Mouse (Mus musculus) myocyte (in vitro differentiated cells): ENCODE data around the gene Kif24. TPM values are rescaled to one million over a fixed set of nuclear protein-coding genes. Genes with fewer than 3 reads are reported as not detected.

Source experiments
- H3K27me3 ChIP-seq: one replicate; pipeline ENCODE4 v1.6.1; 2011; ENCODE audit not compliant: control insufficient read depth, insufficient read depth, insufficient read length
- H3K36me3 ChIP-seq: one replicate; pipeline ENCODE4 v1.6.1; 2011; ENCODE audit not compliant: control insufficient read depth, insufficient read depth
- H3K4me2 ChIP-seq: one replicate; pipeline ENCODE4 v1.6.1; 2011; ENCODE audit warnings: low read depth, control low read depth
- H3K4me3 ChIP-seq: one replicate; pipeline ENCODE4 v1.5.1; 2011; ENCODE audit warnings: mild to moderate bottlenecking, control low read depth, moderate library complexity
- H3K79me2 ChIP-seq: one replicate; pipeline ENCODE4 v1.6.1; 2011; ENCODE audit not compliant: control insufficient read depth, insufficient read depth
- H3ac ChIP-seq: one replicate; pipeline ENCODE4 v1.6.1; 2011; ENCODE audit not compliant: control insufficient read depth, insufficient read length
- CEBPB ChIP-seq: IDR thresholded peaks from 2 replicates; pipeline ENCODE4 v1.6.1; 2011; ENCODE audit warnings: mild to moderate bottlenecking, moderate library complexity; ENCODE audit not compliant: poor library complexity, insufficient read depth, severe bottlenecking
- E2F4 ChIP-seq: IDR thresholded peaks from one replicate; pipeline ENCODE4 v1.6.1; 2011; ENCODE audit warnings: mild to moderate bottlenecking, control low read depth, moderate library complexity; ENCODE audit not compliant: insufficient read depth
- MAX ChIP-seq: IDR thresholded peaks from one replicate; pipeline ENCODE4 v1.6.1; 2011; ENCODE audit warnings: low read depth, mild to moderate bottlenecking, control low read depth
- MYOD1 ChIP-seq, 3 experiments: IDR thresholded peaks; one replicate each; pipeline ENCODE4 v1.6.1; 2011; ENCODE audit warnings: control low read depth in 2 of 3, low read depth in 2 of 3, mild to moderate bottlenecking in 2 of 3, moderate library complexity in 1 of 3; ENCODE audit not compliant: insufficient read length in 2 of 3, control insufficient read depth in 1 of 3
- MYOG ChIP-seq, 3 experiments: IDR thresholded peaks; one replicate each; pipeline ENCODE4 v1.6.1; 2011; ENCODE audit warnings: control low read depth in 2 of 3, low read depth in 2 of 3, mild to moderate bottlenecking in 2 of 3; ENCODE audit not compliant: insufficient read length in 2 of 3, control insufficient read depth in 1 of 3, insufficient read depth in 1 of 3
- POLR2A ChIP-seq: IDR thresholded peaks from one replicate; pipeline ENCODE4 v1.6.1; 2011; ENCODE audit warnings: low read depth, mild to moderate bottlenecking, control low read depth, moderate library complexity; ENCODE audit not compliant: insufficient read length
- POLR2AphosphoS2 ChIP-seq: IDR thresholded peaks from one replicate; pipeline ENCODE4 v1.6.1; 2011; ENCODE audit warnings: low read depth, control low read depth; ENCODE audit not compliant: insufficient read length
- REST ChIP-seq: IDR thresholded peaks from one replicate; pipeline ENCODE4 v1.6.1; 2011; ENCODE audit warnings: mild to moderate bottlenecking, control low read depth, moderate library complexity; ENCODE audit not compliant: insufficient read depth, insufficient read length
- SRF ChIP-seq: IDR thresholded peaks from one replicate; pipeline ENCODE4 v1.6.1; 2011; ENCODE audit warnings: low read depth; ENCODE audit not compliant: control insufficient read depth, insufficient read length
- TCF12 ChIP-seq: IDR thresholded peaks from one replicate; pipeline ENCODE4 v1.6.1; 2011; ENCODE audit warnings: mild to moderate bottlenecking, control low read depth; ENCODE audit not compliant: poor library complexity, insufficient read depth, severe bottlenecking
- TCF3 ChIP-seq: IDR thresholded peaks from one replicate; pipeline ENCODE4 v1.6.1; 2011; ENCODE audit warnings: low read depth, control low read depth; ENCODE audit not compliant: insufficient read length
- USF1 ChIP-seq: IDR thresholded peaks from one replicate; pipeline ENCODE4 v1.6.1; 2011; ENCODE audit warnings: low read depth, mild to moderate bottlenecking, control low read depth, moderate library complexity
- polyA plus RNA-seq: library from polyadenylated mRNA; unstranded; fragments of >200 nt; fragmentation: generic; extraction: Trizol; gene quantifications from one replicate; pipeline ENCODE4 v1.2.1, GENCODE M21; 2012; ENCODE audit warnings: missing spikeins

The Kif24 gene
- polyA plus RNA-seq, 1 experiment: 7.2 TPM

DNA sequence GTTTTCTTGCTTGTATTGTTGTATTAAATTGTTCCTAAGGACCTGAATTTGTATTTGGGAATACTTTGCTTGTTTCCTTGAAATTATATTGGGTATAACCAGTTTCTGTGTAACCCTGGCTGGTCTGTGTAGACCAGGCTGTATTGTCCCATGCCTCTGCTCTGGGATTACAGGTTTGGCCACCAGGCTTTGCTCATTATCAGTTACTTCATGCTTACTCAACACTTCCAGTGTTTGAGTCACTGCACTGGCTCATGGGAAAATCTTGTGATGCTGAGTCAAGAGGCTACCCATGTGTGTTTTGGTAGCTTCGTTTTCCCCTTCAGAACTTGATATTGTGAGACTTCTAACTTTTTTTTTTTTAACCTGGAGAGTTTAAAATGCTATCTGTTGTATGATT lies 111.4 kb downstream of the Kif24 start:
- no peak overlapping the region for H3K4me2 ChIP-seq
- peak; percentile 64; the same call in 1 of the 2 replicates for TF ChIP-seq CEBPB
- no peak for TF ChIP-seq E2F4
- H3K27me3 ChIP-seq: no peaks in the 10 kb centered on the region
- no peak overlapping the region for H3ac ChIP-seq
- H3K79me2 ChIP-seq: peaks cover 91% of the 10 kb centered on the region
- H3K4me3 ChIP-seq: no peak overlapping the region
- H3K36me3 ChIP-seq: peaks cover 10% of the 10 kb centered on the region

DNA sequence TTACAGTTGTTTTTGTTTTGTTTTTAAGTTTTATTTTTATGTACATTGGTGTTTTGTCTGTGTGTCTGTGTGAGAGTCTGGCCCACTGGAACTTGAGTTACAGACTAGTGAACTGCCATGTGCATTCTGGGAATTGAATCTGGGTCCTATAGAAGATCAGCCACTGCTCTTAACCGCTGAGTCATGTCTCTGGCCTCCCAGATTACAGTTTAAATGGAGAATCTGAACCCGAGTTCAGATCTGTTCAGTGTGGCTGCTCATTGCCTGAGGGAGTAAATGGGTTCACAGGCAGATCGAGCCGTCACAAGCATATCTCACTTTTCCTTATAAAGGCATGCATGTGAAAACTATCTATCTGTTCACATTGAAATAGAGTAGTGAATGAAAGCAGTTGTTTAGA lies 111.9 kb downstream of the Kif24 start:
- no peak overlapping the region for H3K4me3 ChIP-seq
- no peak overlapping the region for H3K4me2 ChIP-seq
- TF ChIP-seq CEBPB (no peak), USF1 (no peak), REST (no peak), MYOD1 (IDR thresholded peaks at IDR 0.05; ENCODE audit: control insufficient read depth in 1 of 3, insufficient read length in 2 of 3, low read depth in 2 of 3) (no peak), MAX (no peak), TCF12 (no peak), E2F4 (no peak), TCF3 (no peak), POLR2AphosphoS2 (no peak), MYOG (IDR thresholded peaks at IDR 0.05; ENCODE audit: control insufficient read depth in 1 of 3, insufficient read depth in 1 of 3, insufficient read length in 2 of 3, low read depth in 2 of 3) (no peak), SRF (no peak), POLR2A (no peak)

DNA sequence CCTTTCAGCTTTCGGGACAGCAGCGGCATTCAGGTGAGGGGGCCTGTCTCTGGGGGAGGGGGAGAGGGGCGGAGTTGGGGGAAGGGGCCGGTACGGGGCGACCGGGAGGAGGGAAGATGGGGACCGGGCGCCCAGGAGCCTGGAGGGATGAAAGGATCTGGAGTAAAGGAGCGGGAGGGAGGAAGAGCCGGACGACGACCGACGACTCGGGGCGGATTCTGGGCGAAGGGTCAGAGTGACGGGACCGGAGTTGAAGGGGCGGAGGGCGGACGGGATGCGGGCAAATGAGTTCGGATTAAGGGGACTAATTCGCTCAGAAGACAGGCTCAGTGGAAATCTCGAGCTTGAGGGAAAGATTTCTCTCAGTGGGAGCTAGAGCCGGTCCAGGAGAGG lies 115.5 kb downstream of the Kif24 start:
- TF ChIP-seq MAX (no peak), MYOD1 (IDR thresholded peaks at IDR 0.05; ENCODE audit: control insufficient read depth in 1 of 3, insufficient read length in 2 of 3, low read depth in 2 of 3) (no peak), TCF12 (no peak), REST (no peak), CEBPB (no peak), TCF3 (no peak), POLR2AphosphoS2 (no peak), SRF (no peak), E2F4 (no peak), POLR2A (no peak)
- H3K27me3 ChIP-seq: no peaks in the 10 kb centered on the region

More for the DNA sequence above, 111.9 kb downstream of the Kif24 start:
- Histone ChIP-seq H3K79me2 (peaks cover 86% of the 10 kb centered on the region), H3ac (no peak overlapping the region), H3K36me3 (peaks cover 10% of the 10 kb centered on the region), H3K27me3 (no peaks in the 10 kb centered on the region)

GRCm38 (mm10) chr4:41348584-41349198 lies 116.0 kb downstream of the Kif24 start, which contains the start of gene Ubap1:
Gene Ubap1, plus strand, starts transcription at chr4:41348996.
- H3ac ChIP-seq: peak within 1 kb of the TSS; percentile 86
- TF ChIP-seq POLR2AphosphoS2: peak; percentile 98
- no peak for TF ChIP-seq CEBPB
- TF ChIP-seq REST: no peak
- TF ChIP-seq MYOG (IDR thresholded peaks at IDR 0.05; ENCODE audit: control insufficient read depth in 1 of 3, insufficient read depth in 1 of 3, insufficient read length in 2 of 3, low read depth in 2 of 3): no peak
- TF ChIP-seq E2F4: no peak
- peak; percentile 47 for TF ChIP-seq SRF
- peak; percentile 98 for TF ChIP-seq POLR2A
- peaks cover 46% of the 10 kb centered on the region for H3K79me2 ChIP-seq
- peak within 1 kb of the TSS; percentile 97 for H3K4me2 ChIP-seq
- H3K27me3 ChIP-seq: no peaks in the 10 kb centered on the region
- H3K36me3 ChIP-seq: no peaks in the 10 kb centered on the region
- peak within 1 kb of the TSS; percentile 86 for H3K4me3 ChIP-seq

More for the DNA sequence above, 115.5 kb downstream of the Kif24 start:
- H3K4me3 ChIP-seq: peak overlapping the region; percentile 86
- no peaks in the 10 kb centered on the region for H3K36me3 ChIP-seq
- peaks cover 51% of the 10 kb centered on the region for H3K79me2 ChIP-seq
- peak overlapping the region; percentile 94 for H3K4me2 ChIP-seq
- H3ac ChIP-seq: peak overlapping the region; percentile 86

GRCm38 (mm10) chr4:41347839-41348238 lies 116.8 kb downstream of the Kif24 start:
- no peak for TF ChIP-seq SRF
- Histone ChIP-seq H3K4me2 (peak overlapping the region; percentile 97), H3K4me3 (peak overlapping the region; percentile 86), H3ac (no peak overlapping the region), H3K79me2 (peaks cover 37% of the 10 kb centered on the region), H3K36me3 (no peaks in the 10 kb centered on the region), H3K27me3 (no peaks in the 10 kb centered on the region)

GRCm38 (mm10) chr4:41346011-41346410 lies 118.7 kb downstream of the Kif24 start:
- Histone ChIP-seq H3K79me2 (peaks cover 19% of the 10 kb centered on the region), H3K36me3 (no peaks in the 10 kb centered on the region), H3ac (no peak overlapping the region), H3K27me3 (no peaks in the 10 kb centered on the region), H3K4me3 (no peak overlapping the region), H3K4me2 (no peak overlapping the region)
- TF ChIP-seq USF1 (no peak), POLR2AphosphoS2 (no peak), MYOG (IDR thresholded peaks at IDR 0.05; ENCODE audit: control insufficient read depth in 1 of 3, insufficient read depth in 1 of 3, insufficient read length in 2 of 3, low read depth in 2 of 3) (no peak), POLR2A (no peak), TCF12 (no peak), MYOD1 (IDR thresholded peaks at IDR 0.05; ENCODE audit: control insufficient read depth in 1 of 3, insufficient read length in 2 of 3, low read depth in 2 of 3) (no peak), MAX (no peak), E2F4 (no peak), CEBPB (no peak), REST (no peak), TCF3 (no peak), SRF (no peak)
